In the genomic region with DNA sequence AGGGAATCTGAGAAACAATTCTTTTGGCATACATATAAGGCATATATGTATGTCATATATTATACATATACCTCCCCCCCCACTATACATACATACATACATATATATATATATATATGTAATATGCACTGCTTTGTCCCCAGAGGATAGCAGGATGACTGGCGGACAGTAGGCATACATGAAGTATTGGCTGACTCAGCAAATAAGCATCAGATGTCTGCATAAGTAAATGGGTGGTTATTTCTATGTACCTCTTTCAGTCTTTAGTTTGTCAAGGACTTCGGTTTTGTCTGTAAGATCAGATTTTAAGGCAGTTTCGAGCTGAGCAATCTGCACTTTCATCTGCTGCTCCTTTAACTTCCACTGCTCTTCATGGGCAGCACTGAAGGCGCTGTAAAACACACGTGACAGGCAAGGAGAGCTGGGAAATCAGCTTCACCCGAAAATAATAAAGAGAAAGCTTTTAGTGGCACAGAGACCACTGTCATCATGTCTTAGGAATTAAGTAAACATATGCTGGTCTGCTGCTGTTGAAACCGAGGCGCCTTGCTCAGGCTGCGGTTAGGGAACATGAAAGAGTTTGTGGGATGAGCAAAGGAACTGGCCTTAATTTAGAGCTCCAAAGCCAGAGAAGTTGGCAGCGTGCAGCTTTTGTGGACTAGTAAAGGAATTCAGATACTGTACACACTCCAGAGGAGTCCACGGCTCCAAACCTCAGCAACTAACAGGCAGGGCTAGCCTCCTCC, we compare ENCODE assay signal across 14 mouse cellular contexts. TPM values are rescaled to one million over a fixed set of nuclear protein-coding genes. Genes with fewer than 3 reads are reported as not detected.
DNase-seq lines count a peak whose midpoint lies in the region; ATAC-seq and TF ChIP-seq lines count a peak whose summit lies in the region.
"Had no signal": no experiment of that assay in that cellular context is flagged by ENCODE, and none has a peak within 500 bp of the region (broad histone marks: within the 10 kb centered on the region; RNA-seq: fewer than 3 reads in every experiment).

No protein-coding gene starts in this region.

- no peaks in the 10 kb centered on the region for H3K27me3 ChIP-seq in heart, embryonic 11.5 days (ENCODE audit: control insufficient read depth, insufficient read depth, low read length)
- H3K27me3 ChIP-seq in CH12.LX (replicated peaks), result no peaks in the 10 kb centered on the region
- H3K27me3 ChIP-seq in lung, embryonic 15.5 days, result no peaks in the 10 kb centered on the region
- H3K27me3 ChIP-seq: intestine, embryonic 15.5 days had no signal

- H3K4me3 ChIP-seq in heart, embryonic 11.5 days (ENCODE audit: low read depth, low read length), result no peak overlapping the region
- no peak overlapping the region for H3K4me3 ChIP-seq in CH12.LX (replicated peaks in 1 of 3; ENCODE audit: low read depth in 2 of 3, low read length in 2 of 3, poor library complexity in 1 of 3)
- H3K4me3 ChIP-seq in lung, embryonic 15.5 days, result no peak overlapping the region
- H3K4me3 ChIP-seq: intestine, embryonic 15.5 days had no signal

- TF ChIP-seq EP300 in CH12.LX (IDR thresholded peaks at IDR 0.05; ENCODE audit: low read length), result no peak

- no peaks in the 10 kb centered on the region for H3K79me2 ChIP-seq in CH12.LX (replicated peaks; ENCODE audit: control insufficient read depth, extremely low read depth, insufficient read depth, poor library complexity, severe bottlenecking)

- DNase-seq in heart, adult 18-20 months, result peak; percentile 24 to 44
- no peak for DNase-seq in CH12.LX (ENCODE audit: extremely low read depth)
- peak; percentile 20 to 36 for DNase-seq in gastrocnemius, adult 8-10 months (ENCODE audit: low spot score in 2 of 2)
- no peak for DNase-seq in cerebellum, postnatal 25 days
- DNase-seq: cerebellum, postnatal 36 days; left cerebral cortex, postnatal 4 days; retina, postnatal 1 day; thymus, postnatal 14 days had no signal

- ATAC-seq in heart, embryonic 11.5 days (replicated peaks; ENCODE audit: insufficient number of reproducible peaks, low FRiP score, low TSS enrichment), result no peak
- peak; percentile 57 for ATAC-seq in lung, embryonic 15.5 days (ENCODE audit: borderline replicate concordance, extremely low read depth, low FRiP score, low TSS enrichment)
- ATAC-seq in megakaryocyte-erythroid progenitor cell, adult 5-6 weeks (replicated peaks; ENCODE audit: low FRiP score, low TSS enrichment, poor library complexity, severe bottlenecking), result no peak
- no peak for ATAC-seq in activated CD4-positive, CD25-positive, alpha-beta regulatory T cell, adult 4 months
- ATAC-seq: CD4-positive, CD25-positive, alpha-beta regulatory T cell, adult 4 months; intestine, embryonic 15.5 days had no signal

- dilution Hi-C loops in CH12.LX (cut with MboI; ENCODE audit: extremely low pct_ligation_motif_present, extremely low pct_unique_long_range_greater_than_20kb, low sequenced_read_pairs), result no loop called here

- H3K4me2 ChIP-seq in heart, embryonic 11.5 days, result no peak overlapping the region
- H3K4me2 ChIP-seq in CH12.LX (ENCODE audit: insufficient read depth, low read depth, poor library complexity, severe bottlenecking), result no peak overlapping the region
- H3K4me2 ChIP-seq in lung, embryonic 15.5 days, result peak overlapping the region; percentile 11; the same call in 1 of the 2 replicates
- H3K4me2 ChIP-seq: intestine, embryonic 15.5 days had no signal

- TF ChIP-seq POLR2A in CH12.LX (IDR thresholded peaks at IDR 0.05; ENCODE audit: low read depth, low read length), result no peak

- in situ Hi-C loops in CH12.LX (cut with MboI; ENCODE audit: low pct_ligation_motif_present, low pct_unique_long_range_greater_than_20kb, low sequenced_read_pairs), result no loop called here

- no peak for TF ChIP-seq RAD21 in CH12.LX (IDR thresholded peaks at IDR 0.05; ENCODE audit: low read depth, low read length)

- no peaks in the 10 kb centered on the region for H3K4me1 ChIP-seq in heart, embryonic 11.5 days (ENCODE audit: control insufficient read depth, insufficient read depth, low read length)
- no peaks in the 10 kb centered on the region for H3K4me1 ChIP-seq in CH12.LX (ENCODE audit: control insufficient read depth in 1 of 2, insufficient read depth in 2 of 2)
- H3K4me1 ChIP-seq in lung, embryonic 15.5 days, result peaks cover 10% of the 10 kb centered on the region; the same call in 1 of the 2 replicates
- H3K4me1 ChIP-seq: intestine, embryonic 15.5 days had no signal

- 77% methylated on average over 11 of the region's 11 CpGs for WGBS in heart, embryonic 11.5 days (ENCODE audit: insufficient replicate concordance)
- 37% methylated on average over 11 of the region's 11 CpGs for WGBS in lung, embryonic 15.5 days

- TF ChIP-seq CTCF in CH12.LX (conservative IDR thresholded peaks at IDR 0.05 in 1 of 2, IDR thresholded peaks at IDR 0.05 in 1 of 2; ENCODE audit: low read depth in 2 of 2, low read length in 2 of 2), result no peak

- no peaks in the 10 kb centered on the region for H3K36me3 ChIP-seq in heart, embryonic 11.5 days (ENCODE audit: control insufficient read depth, insufficient read depth, low read length)
- H3K36me3 ChIP-seq in CH12.LX (replicated peaks in 1 of 2; ENCODE audit: control insufficient read depth in 1 of 2, insufficient read depth in 1 of 2, low read length in 1 of 2), result peaks cover 0 to 5% of the 10 kb centered on the region in 2 experiments
- peaks cover 3% of the 10 kb centered on the region; the same call in 1 of the 2 replicates for H3K36me3 ChIP-seq in lung, embryonic 15.5 days
- H3K36me3 ChIP-seq: intestine, embryonic 15.5 days had no signal

- no peak overlapping the region for H3K27ac ChIP-seq in heart, embryonic 11.5 days (ENCODE audit: low read depth, low read length)
- H3K27ac ChIP-seq in CH12.LX (ENCODE audit: insufficient read depth, low read depth), result no peak overlapping the region
- peak overlapping the region; percentile 56 for H3K27ac ChIP-seq in lung, embryonic 15.5 days
- H3K27ac ChIP-seq: intestine, embryonic 15.5 days had no signal

- no peaks in the 10 kb centered on the region for H3K9me3 ChIP-seq in heart, embryonic 11.5 days (replicated peaks; ENCODE audit: control insufficient read depth, low read length)
- H3K9me3 ChIP-seq in CH12.LX (replicated peaks; ENCODE audit: low read length), result peaks cover 3% of the 10 kb centered on the region
- H3K9me3 ChIP-seq in lung, embryonic 15.5 days, result no peaks in the 10 kb centered on the region
- H3K9me3 ChIP-seq: intestine, embryonic 15.5 days had no signal

- no peak overlapping the region for H3K9ac ChIP-seq in heart, embryonic 11.5 days (ENCODE audit: low read depth, low read length)
- no peak overlapping the region for H3K9ac ChIP-seq in CH12.LX (ENCODE audit: insufficient read depth, low read depth)
- no peak overlapping the region for H3K9ac ChIP-seq in lung, embryonic 15.5 days
- H3K9ac ChIP-seq: intestine, embryonic 15.5 days had no signal

TF ChIP-seq in CH12.LX, 34 proteins besides CTCF, POLR2A, EP300 and RAD21:
- peak; percentile 81 for TF ChIP-seq MAFK (IDR thresholded peaks at IDR 0.05; ENCODE audit: insufficient replicate concordance, low read length)
- TF ChIP-seq SIN3A (IDR thresholded peaks at IDR 0.05; ENCODE audit: low read length), result no peak
- TF ChIP-seq ZNF384 (IDR thresholded peaks at IDR 0.05; ENCODE audit: low read depth, low read length), result no peak

RNA-seq across cellular contexts. Expression of a gene that starts 32.4 kb away (rescaled TPM):
- 1 to 10 TPM; 4.6 to 6.1 TPM for total RNA-seq in heart, adult 18-20 months (2021)
- 8.0 and 9.6 TPM in 2 replicates for polyA plus RNA-seq in heart, embryonic 11.5 days (2014; fragmentation: Nextera tagmentation; extraction: Ambion mirVana)
- 2.6 and 5.0 TPM in 2 replicates for total RNA-seq in CH12.LX (2012; rRNA removed)
- 2.1 and 2.7 TPM in 2 replicates for total RNA-seq in CH12.LX (2014; rRNA removed)
- 3.8 and 5.4 TPM in 2 replicates for polyA plus RNA-seq in CH12.LX (2012; ENCODE audit: insufficient read length, low read depth)
- 1 to 10 TPM; 1.2 to 2.6 (median 2.3) TPM for total RNA-seq in gastrocnemius, adult 8-10 months (2022)
- polyA plus RNA-seq in lung, embryonic 15.5 days (2015; fragmentation: Nextera tagmentation; extraction: Ambion mirVana), result 15.0 and 16.6 TPM in 2 replicates
- 5.1 and 5.5 TPM in 2 replicates for total RNA-seq in megakaryocyte-erythroid progenitor cell, adult 5-6 weeks (2014; fragmentation: Nextera tagmentation)
- 8.6 and 9.1 TPM in 2 replicates for total RNA-seq in megakaryocyte-erythroid progenitor cell, adult 5-6 weeks (2017)
- 1 to 10 TPM in 1 of 2 experiments, under 1 TPM in 1; 0.42 to 1.9 TPM for polyA plus RNA-seq in activated CD4-positive, CD25-positive, alpha-beta regulatory T cell, adult 4 months (2017; shearing (Covaris generic))

RNA-seq across cellular contexts. Expression of a gene that starts 32.7 kb away (rescaled TPM):
- 10 to 100 TPM; 59.5 to 66.3 TPM for total RNA-seq in heart, adult 18-20 months (2021)
- polyA plus RNA-seq in heart, embryonic 11.5 days (2014; fragmentation: Nextera tagmentation; extraction: Ambion mirVana), result 70.1 and 81.9 TPM in 2 replicates
- total RNA-seq in CH12.LX (2012; rRNA removed) (14.0 and 15.7 TPM in 2 replicates), CH12.LX (2014; rRNA removed) (7.7 and 8.4 TPM in 2 replicates)
- polyA plus RNA-seq in CH12.LX (2012; ENCODE audit: insufficient read length, low read depth), result 39.3 and 43.2 TPM in 2 replicates
- 10 to 100 TPM; 71.1 to 83.2 (median 80.8) TPM for total RNA-seq in gastrocnemius, adult 8-10 months (2022)
- polyA plus RNA-seq in lung, embryonic 15.5 days (2015; fragmentation: Nextera tagmentation; extraction: Ambion mirVana), result 84.5 and 91.2 TPM in 2 replicates
- 52.5 and 53.8 TPM in 2 replicates for total RNA-seq in megakaryocyte-erythroid progenitor cell, adult 5-6 weeks (2014; fragmentation: Nextera tagmentation)
- 22.2 and 24.6 TPM in 2 replicates for total RNA-seq in megakaryocyte-erythroid progenitor cell, adult 5-6 weeks (2017)
- polyA plus RNA-seq in activated CD4-positive, CD25-positive, alpha-beta regulatory T cell, adult 4 months (2017; shearing (Covaris generic)), result 10 to 100 TPM; 58.0 to 63.8 TPM

Comparison
In these comparisons a context has a peak if more than half of its experiments do, and no peak if none do; other contexts are left out.
1. DNase-seq: peak in heart, adult 18-20 months (2 of 2) and gastrocnemius, adult 8-10 months (2 of 2); none in CH12.LX (single experiment) and cerebellum, postnatal 25 days (0 of 2).